Mouse (Mus musculus): Measurements from ENCODE around the gene Cep85l.

GRCm38 (mm10) chr10:53426524-53426923 lies 46.8 kb upstream of the Cep85l start:
- TF ChIP-seq CTCF (conservative IDR thresholded peaks at IDR 0.05 in 1 of 2, IDR thresholded peaks at IDR 0.05 in 1 of 2; ENCODE audit: low read depth in 2 of 2, low read length in 2 of 2) (no peak), CHD2 (IDR thresholded peaks at IDR 0.05; ENCODE audit: low read length) (no peak), MYC (IDR thresholded peaks at IDR 0.05; ENCODE audit: low read depth, low read length) (no peak), ZC3H11A (IDR thresholded peaks at IDR 0.05; ENCODE audit: low read depth, low read length) (no peak), MAZ (IDR thresholded peaks at IDR 0.05; ENCODE audit: low read depth, low read length) (no peak), POLR2A (IDR thresholded peaks at IDR 0.05; ENCODE audit: low read depth, low read length) (no peak), POLR2AphosphoS2 (IDR thresholded peaks at IDR 0.05; ENCODE audit: low read depth, low read length) (no peak)

All from CH12.LX (cell line).